22 mouse cellular contexts compared by ENCODE assay signal in the genomic region with DNA sequence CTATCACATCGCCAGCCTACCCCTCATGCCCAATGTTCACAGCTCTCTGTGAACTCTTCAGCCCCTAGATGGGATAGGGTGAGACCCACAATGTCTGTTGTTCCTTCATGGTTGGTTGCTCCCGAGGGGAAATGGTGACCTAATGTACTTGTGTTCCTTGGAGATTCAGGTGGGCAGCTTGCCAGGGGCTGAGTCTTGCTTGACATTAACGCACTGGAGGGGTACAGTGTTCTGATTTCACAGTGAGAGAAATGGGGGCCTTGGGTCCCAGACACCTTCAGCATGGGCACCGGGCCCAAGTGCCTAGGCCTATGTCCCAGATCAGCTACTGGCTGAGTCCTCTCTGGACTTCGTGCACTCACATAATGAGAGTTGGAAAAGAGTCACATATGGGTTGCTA. TPM values are rescaled to one million over a fixed set of nuclear protein-coding genes. Genes with fewer than 3 reads are reported as not detected.
DNase-seq lines count a peak whose midpoint lies in the region; TF ChIP-seq lines count a peak whose summit lies in the region.
"Had no signal": no experiment of that assay in that cellular context is flagged by ENCODE, and none has a peak within 500 bp of the region (broad histone marks: within the 10 kb centered on the region; RNA-seq: fewer than 3 reads in every experiment).

No protein-coding gene starts in this region.

- WGBS in heart, adult 2 months, result 67% methylated on average over 5 of the region's 5 CpGs

- no peak for TF ChIP-seq POLR2A in heart, adult 2 months (IDR thresholded peaks at IDR 0.05; ENCODE audit: insufficient read depth, low read depth, low read length)

- TF ChIP-seq CTCF in heart, adult 2 months (IDR thresholded peaks at IDR 0.05), result no peak

- DNase-seq in heart, postnatal 4 days, result peak; percentile 35
- no peak for DNase-seq in heart, adult 2 months
- DNase-seq in lung, postnatal 10 days, result peak; percentile 61
- no peak for DNase-seq in lung, postnatal 25 days (ENCODE audit: low spot score)
- peak; percentile 15 to 60 for DNase-seq in kidney, adult 8-10 months
- DNase-seq in kidney, postnatal 36 days, result peak; percentile 62 to 82
- no peak for DNase-seq in urinary bladder, postnatal 4 days (ENCODE audit: low spot score in 2 of 2)
- DNase-seq in thymus, postnatal 4 days, result no peak
- DNase-seq: cerebellum, adult 8-10 months; forebrain, postnatal 0 days; heart, adult 11 months; right cerebral cortex, postnatal 25 days; thymus, postnatal 25 days had no signal

- H3K27me3 ChIP-seq in heart, adult 2 months (ENCODE audit: control insufficient read depth, insufficient read depth, low read length), result no peaks in the 10 kb centered on the region
- H3K27me3 ChIP-seq: embryonic facial prominence, embryonic 12.5 days; heart, embryonic 15.5 days; limb, embryonic 12.5 days; liver, embryonic 15.5 days had no signal

- no peaks in the 10 kb centered on the region for H3K36me3 ChIP-seq in heart, adult 2 months (ENCODE audit: control insufficient read depth, insufficient read depth, low read length)
- H3K36me3 ChIP-seq: embryonic facial prominence, embryonic 12.5 days; heart, embryonic 15.5 days; limb, embryonic 12.5 days had no signal

- H3K9ac ChIP-seq in heart, adult 2 months (ENCODE audit: low read depth, low read length), result no peak overlapping the region
- H3K9ac ChIP-seq: embryonic facial prominence, embryonic 12.5 days; forebrain, postnatal 0 days; heart, embryonic 15.5 days; limb, embryonic 12.5 days; liver, embryonic 15.5 days had no signal

- intact Hi-C loops in heart, adult 2 months (cut with DNase I), result no loop called here

- no peaks in the 10 kb centered on the region for H3K4me1 ChIP-seq in heart, adult 2 months (ENCODE audit: control insufficient read depth, insufficient read depth, low read length)
- H3K4me1 ChIP-seq: embryonic facial prominence, embryonic 12.5 days; heart, embryonic 15.5 days; limb, embryonic 12.5 days had no signal

- H3K27ac ChIP-seq in heart, adult 2 months, result no peak overlapping the region
- H3K27ac ChIP-seq: embryonic facial prominence, embryonic 12.5 days; heart, embryonic 15.5 days; left cerebral cortex, adult 2 months; limb, embryonic 12.5 days; liver, embryonic 15.5 days had no signal

- no peak overlapping the region for H3K4me3 ChIP-seq in heart, adult 2 months
- H3K4me3 ChIP-seq: embryonic facial prominence, embryonic 12.5 days; heart, embryonic 15.5 days; left cerebral cortex, adult 2 months; limb, embryonic 12.5 days; liver, embryonic 15.5 days had no signal

- no peak for TF ChIP-seq EP300 in heart, adult 2 months (IDR thresholded peaks at IDR 0.05; ENCODE audit: insufficient read depth, low read depth, low read length)

- no peaks in the 10 kb centered on the region for H3K79me2 ChIP-seq in heart, adult 2 months (replicated peaks; ENCODE audit: control insufficient read depth, insufficient read depth, low read length)

RNA-seq across cellular contexts. Expression of a gene that starts 10.2 kb away (rescaled TPM):
- under 1 TPM; 0.55 to 0.74 TPM for total RNA-seq in heart, postnatal 4 days (2021)
- under 1 TPM; 0.82 to 0.86 TPM for total RNA-seq in heart, adult 2 months (2021)
- polyA plus RNA-seq in heart, adult 2 months (2012; rRNA removed), result 0.25 and 0.44 TPM in 2 replicates
- polyA plus RNA-seq: hindbrain, embryonic 11.5 days; limb, embryonic 12.5 days had no signal

RNA-seq across cellular contexts. Expression of a gene that starts 27.1 kb away (rescaled TPM):
- total RNA-seq in heart, postnatal 4 days (2021), result 1 to 10 TPM; 1.6 to 2.5 TPM
- 1 to 10 TPM; 7.1 to 7.3 TPM for total RNA-seq in heart, adult 2 months (2021)
- polyA plus RNA-seq in heart, adult 2 months (2012; rRNA removed), result 4.7 and 7.0 TPM in 2 replicates
- total RNA-seq: forebrain, postnatal 0 days had no signal
- polyA plus RNA-seq: embryonic facial prominence, embryonic 12.5 days; hindbrain, embryonic 11.5 days; midbrain, embryonic 16.5 days had no signal

RNA-seq across cellular contexts. Expression of a gene that starts 29.7 kb away (rescaled TPM):
- not detected for total RNA-seq in heart, postnatal 4 days (2021)
- total RNA-seq in heart, adult 2 months (2021), result not detected
- polyA plus RNA-seq in heart, adult 2 months (2012; rRNA removed), result 0.04 and 0.09 TPM in 2 replicates
- total RNA-seq: forebrain, postnatal 0 days; layer of hippocampus, adult 18-20 months; left cerebral cortex, adult 2 months had no signal
- polyA plus RNA-seq: cortical plate, adult 2 months; embryonic facial prominence, embryonic 12.5 days; forebrain, postnatal 0 days; hindbrain, embryonic 11.5 days; midbrain, embryonic 16.5 days had no signal

RNA-seq across cellular contexts. Expression of a gene that starts 34.4 kb away (rescaled TPM):
- 1 to 10 TPM; 6.9 to 7.3 TPM for total RNA-seq in heart, postnatal 4 days (2021)
- total RNA-seq in heart, adult 2 months (2021), result 10 to 100 TPM; 14.4 to 15.9 TPM
- 13.6 and 17.7 TPM in 2 replicates for polyA plus RNA-seq in heart, adult 2 months (2012; rRNA removed)

RNA-seq across cellular contexts. Expression of a gene that starts 37.8 kb away (rescaled TPM):
- total RNA-seq in heart, postnatal 4 days (2021), result 1 to 10 TPM; 3.6 to 4.6 TPM
- 1 to 10 TPM; 4.0 to 5.6 TPM for total RNA-seq in heart, adult 2 months (2021)
- polyA plus RNA-seq in heart, adult 2 months (2012; rRNA removed), result 1.7 and 3.2 TPM in 2 replicates

Comparison
In these comparisons a context has a peak if more than half of its experiments do, and no peak if none do; other contexts are left out.
1. DNase-seq: peak in heart, postnatal 4 days (single experiment), lung, postnatal 10 days (single experiment), kidney, adult 8-10 months (2 of 2) and kidney, postnatal 36 days (2 of 2); none in heart, adult 2 months (0 of 2), lung, postnatal 25 days (single experiment), urinary bladder, postnatal 4 days (0 of 2) and thymus, postnatal 4 days (single experiment).